Comparison of ENCODE assay signal across 10 mouse cellular contexts in the genomic region with DNA sequence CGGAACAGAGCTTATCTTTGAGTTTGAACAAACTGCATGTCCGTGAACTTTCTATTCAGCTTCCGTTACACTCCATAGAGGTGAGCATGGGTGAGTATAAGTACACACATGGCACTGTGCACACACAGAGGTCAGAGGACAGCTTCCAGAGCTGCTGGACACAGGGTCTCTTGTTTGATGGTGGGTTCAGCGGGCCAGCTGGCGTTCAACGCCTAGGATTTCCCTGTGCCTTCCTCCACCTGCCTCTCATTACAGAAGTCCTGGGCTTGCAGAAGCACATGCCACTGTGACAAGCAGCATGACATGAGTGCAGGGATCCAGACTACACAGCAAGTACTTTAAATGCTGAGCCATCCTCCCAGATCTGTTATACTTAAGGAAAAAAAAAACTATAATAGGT.
"Had no signal": no experiment of that assay in that cellular context is flagged by ENCODE, and none has a peak within 500 bp of the region (broad histone marks: within the 10 kb centered on the region; RNA-seq: fewer than 3 reads in every experiment).

No protein-coding gene starts in this region.

- ATAC-seq: midbrain, embryonic 16.5 days had no signal

- DNase-seq: kidney, postnatal 10 days; kidney, postnatal 4 days; lung, embryonic 14.5 days; lung, postnatal 10 days; lung, postnatal 4 days; right cerebral cortex, adult 18-20 months; right cerebral cortex, postnatal 25 days; thymus, adult 18-20 months; thymus, postnatal 14 days had no signal
